ENCODE assay signal across 10 mouse cellular contexts in genomic region chr2:95674347-95674746, GRCm38 (mm10).
A peak's percentile ranks its signal among the peaks of the same experiment; 100 is the strongest.
DNase-seq lines count a peak whose midpoint lies in the region; ATAC-seq and TF ChIP-seq lines count a peak whose summit lies in the region.
"Had no signal": no experiment of that assay in that cellular context is flagged by ENCODE, and none has a peak within 500 bp of the region (broad histone marks: within the 10 kb centered on the region; RNA-seq: fewer than 3 reads in every experiment).

No protein-coding gene starts in this region.

- H3K79me2 ChIP-seq in MEL (ENCODE audit: control insufficient read depth, insufficient read depth, low read length, poor library complexity), result no peaks in the 10 kb centered on the region

- TF ChIP-seq POLR2A in MEL (IDR thresholded peaks at IDR 0.05; ENCODE audit: control insufficient read depth in 1 of 2, insufficient read depth in 1 of 2, low read depth in 1 of 2, low read length in 2 of 2, poor library complexity in 1 of 2), result no peak

- peak; percentile 23; the same call in 1 of the 2 replicates for TF ChIP-seq CTCF in heart, postnatal 0 days (IDR thresholded peaks at IDR 0.05; ENCODE audit: low read depth)
- peak; percentile 50 for TF ChIP-seq CTCF in liver, postnatal 0 days (IDR thresholded peaks at IDR 0.05; ENCODE audit: low read depth)
- peak in 2 of 3 experiments; percentile 22 to 52; a peak in 4 of 6 replicates for TF ChIP-seq CTCF in MEL (IDR thresholded peaks at IDR 0.05 in 2 of 3, conservative IDR thresholded peaks at IDR 0.05 in 1 of 3; ENCODE audit: control insufficient read depth in 1 of 3, insufficient read depth in 1 of 3, low read depth in 2 of 3, low read length in 3 of 3, poor library complexity in 1 of 3, severe bottlenecking in 1 of 3)

- no peaks in the 10 kb centered on the region for H3K9me3 ChIP-seq in heart, postnatal 0 days (replicated peaks; ENCODE audit: control insufficient read depth, low read length)
- H3K9me3 ChIP-seq in heart, embryonic 11.5 days (replicated peaks; ENCODE audit: control insufficient read depth, low read length), result no peaks in the 10 kb centered on the region
- H3K9me3 ChIP-seq in liver, postnatal 0 days (ENCODE audit: low read length), result no peaks in the 10 kb centered on the region
- no peaks in the 10 kb centered on the region for H3K9me3 ChIP-seq in MEL (replicated peaks; ENCODE audit: insufficient read depth, low read length)
- H3K9me3 ChIP-seq in embryonic facial prominence, embryonic 10.5 days, result no peaks in the 10 kb centered on the region
- H3K9me3 ChIP-seq: heart, embryonic 13.5 days had no signal

- no peak overlapping the region for H3K27ac ChIP-seq in heart, postnatal 0 days (ENCODE audit: low read depth)
- no peak overlapping the region for H3K27ac ChIP-seq in heart, embryonic 11.5 days (ENCODE audit: low read depth, low read length)
- no peak overlapping the region for H3K27ac ChIP-seq in liver, postnatal 0 days (ENCODE audit: low read depth)
- H3K27ac ChIP-seq in MEL (ENCODE audit: control insufficient read depth, low read depth, low read length), result no peak overlapping the region
- no peak overlapping the region for H3K27ac ChIP-seq in embryonic facial prominence, embryonic 10.5 days (replicated peaks)
- H3K27ac ChIP-seq: heart, embryonic 13.5 days had no signal

- TF ChIP-seq EP300 in heart, postnatal 0 days (IDR thresholded peaks at IDR 0.05; ENCODE audit: low read depth), result no peak
- TF ChIP-seq EP300 in liver, postnatal 0 days (IDR thresholded peaks at IDR 0.05; ENCODE audit: low read depth), result no peak
- TF ChIP-seq EP300 in MEL (IDR thresholded peaks at IDR 0.05; ENCODE audit: low read depth in 1 of 2, low read length in 2 of 2), result no peak

- H3K4me2 ChIP-seq in heart, postnatal 0 days (ENCODE audit: low read depth, low read length), result no peak overlapping the region
- H3K4me2 ChIP-seq in heart, embryonic 11.5 days, result no peak overlapping the region
- no peak overlapping the region for H3K4me2 ChIP-seq in liver, postnatal 0 days (ENCODE audit: low read depth, low read length)
- H3K4me2 ChIP-seq: heart, embryonic 13.5 days had no signal

- 69% methylated on average over 6 of the region's 6 CpGs for WGBS in heart, postnatal 0 days
- WGBS in heart, embryonic 11.5 days (ENCODE audit: insufficient replicate concordance), result 81% methylated on average over 6 of the region's 6 CpGs
- 82% methylated on average over 6 of the region's 6 CpGs for WGBS in liver, postnatal 0 days (ENCODE audit: insufficient replicate concordance)
- 85% methylated on average over 6 of the region's 6 CpGs for WGBS in embryonic facial prominence, embryonic 10.5 days

- no peak for DNase-seq in heart, postnatal 0 days (ENCODE audit: low spot score)
- DNase-seq in liver, postnatal 0 days, result peak; percentile 14
- DNase-seq in liver, result no peak
- DNase-seq in MEL (ENCODE audit: low read depth, low spot score), result peak; percentile 32
- DNase-seq in embryonic facial prominence, embryonic 10.5 days (ENCODE audit: low spot score), result peak; percentile 39
- DNase-seq in heart, postnatal 4 days, result no peak
- no peak for DNase-seq in cerebellum, adult 9-10 months
- DNase-seq: cerebellum, adult 11 months had no signal

- no peaks in the 10 kb centered on the region for H3K4me1 ChIP-seq in heart, postnatal 0 days (ENCODE audit: control insufficient read depth, insufficient read depth)
- H3K4me1 ChIP-seq in heart, embryonic 11.5 days (ENCODE audit: control insufficient read depth, insufficient read depth, low read length), result no peaks in the 10 kb centered on the region
- H3K4me1 ChIP-seq in liver, postnatal 0 days (ENCODE audit: insufficient read depth), result no peaks in the 10 kb centered on the region
- H3K4me1 ChIP-seq in MEL (ENCODE audit: control insufficient read depth in 1 of 2, insufficient read depth in 2 of 2, low read length in 2 of 2), result no peaks in the 10 kb centered on the region
- H3K4me1 ChIP-seq in embryonic facial prominence, embryonic 10.5 days, result no peaks in the 10 kb centered on the region
- H3K4me1 ChIP-seq: heart, embryonic 13.5 days had no signal

- TF ChIP-seq RAD21 in MEL (IDR thresholded peaks at IDR 0.05; ENCODE audit: low read depth, low read length), result no peak

- H3K36me3 ChIP-seq in heart, postnatal 0 days (replicated peaks; ENCODE audit: control insufficient read depth, insufficient read depth, low read length), result no peaks in the 10 kb centered on the region
- no peaks in the 10 kb centered on the region for H3K36me3 ChIP-seq in heart, embryonic 11.5 days (ENCODE audit: control insufficient read depth, insufficient read depth, low read length)
- H3K36me3 ChIP-seq in liver, postnatal 0 days (replicated peaks; ENCODE audit: insufficient read depth, low read length), result no peaks in the 10 kb centered on the region
- no peaks in the 10 kb centered on the region for H3K36me3 ChIP-seq in MEL (ENCODE audit: control insufficient read depth in 1 of 2, insufficient read depth in 2 of 2, low read length in 2 of 2)
- H3K36me3 ChIP-seq in embryonic facial prominence, embryonic 10.5 days (replicated peaks), result no peaks in the 10 kb centered on the region
- H3K36me3 ChIP-seq: heart, embryonic 13.5 days had no signal

- no peaks in the 10 kb centered on the region for H3K27me3 ChIP-seq in heart, postnatal 0 days (ENCODE audit: control insufficient read depth, insufficient read depth, low read length)
- no peaks in the 10 kb centered on the region for H3K27me3 ChIP-seq in heart, embryonic 11.5 days (ENCODE audit: control insufficient read depth, insufficient read depth, low read length)
- no peaks in the 10 kb centered on the region for H3K27me3 ChIP-seq in liver, postnatal 0 days (ENCODE audit: insufficient read depth, low read length)
- H3K27me3 ChIP-seq in MEL (ENCODE audit: control insufficient read depth in 1 of 2, insufficient read depth in 2 of 2, low read length in 2 of 2), result no peaks in the 10 kb centered on the region
- H3K27me3 ChIP-seq in embryonic facial prominence, embryonic 10.5 days (replicated peaks; ENCODE audit: low read depth, poor library complexity, severe bottlenecking), result no peaks in the 10 kb centered on the region
- H3K27me3 ChIP-seq: heart, embryonic 13.5 days had no signal

- H3K4me3 ChIP-seq in heart, postnatal 0 days (ENCODE audit: low read depth, low read length), result no peak overlapping the region
- H3K4me3 ChIP-seq in heart, embryonic 11.5 days (ENCODE audit: low read depth, low read length), result no peak overlapping the region
- no peak overlapping the region for H3K4me3 ChIP-seq in liver, postnatal 0 days (ENCODE audit: low read depth, low read length)
- no peak overlapping the region for H3K4me3 ChIP-seq in MEL (ENCODE audit: control insufficient read depth in 1 of 2, insufficient read depth in 1 of 2, low read depth in 2 of 2, low read length in 2 of 2)
- no peak overlapping the region for H3K4me3 ChIP-seq in embryonic facial prominence, embryonic 10.5 days
- H3K4me3 ChIP-seq: heart, embryonic 13.5 days had no signal

- H3K9ac ChIP-seq in heart, postnatal 0 days (replicated peaks; ENCODE audit: low read depth, low read length), result no peak overlapping the region
- no peak overlapping the region for H3K9ac ChIP-seq in heart, embryonic 11.5 days (ENCODE audit: low read depth, low read length)
- no peak overlapping the region for H3K9ac ChIP-seq in liver, postnatal 0 days (replicated peaks)
- H3K9ac ChIP-seq in MEL (ENCODE audit: control insufficient read depth, low read depth, low read length, poor library complexity, severe bottlenecking), result no peak overlapping the region
- H3K9ac ChIP-seq: heart, embryonic 13.5 days had no signal

- ATAC-seq in heart, postnatal 0 days (ENCODE audit: insufficient read depth, low read depth), result no peak
- no peak for ATAC-seq in heart, embryonic 11.5 days (replicated peaks; ENCODE audit: insufficient number of reproducible peaks, low FRiP score, low TSS enrichment)
- no peak for ATAC-seq in liver, postnatal 0 days

TF ChIP-seq in MEL, 35 proteins besides CTCF, POLR2A, EP300 and RAD21:
- TF ChIP-seq NRF1 (IDR thresholded peaks at IDR 0.05; ENCODE audit: insufficient read depth, low read depth, low read length, poor library complexity, severe bottlenecking) (no peak), MAX (IDR thresholded peaks at IDR 0.05; ENCODE audit: low read length) (no peak), POLR2AphosphoS5 (IDR thresholded peaks at IDR 0.05; ENCODE audit: borderline replicate concordance, low read depth, low read length) (no peak), MEF2A (IDR thresholded peaks at IDR 0.05; ENCODE audit: extremely low read depth, insufficient replicate concordance, low read depth, low read length, poor library complexity, severe bottlenecking) (no peak), SIN3A (IDR thresholded peaks at IDR 0.05; ENCODE audit: low read length) (no peak), USF2 (IDR thresholded peaks at IDR 0.05; ENCODE audit: borderline replicate concordance in 1 of 2, insufficient read depth in 1 of 2, low read depth in 1 of 2, low read length in 2 of 2) (no peak), MXI1 (IDR thresholded peaks at IDR 0.05; ENCODE audit: low read depth, low read length) (no peak), KAT2A (conservative IDR thresholded peaks at IDR 0.05; ENCODE audit: low read depth, low read length) (no peak), SMC3 (IDR thresholded peaks at IDR 0.05; ENCODE audit: low read depth, low read length) (no peak), HCFC1 (IDR thresholded peaks at IDR 0.05; ENCODE audit: low read depth, low read length) (no peak), MYC (IDR thresholded peaks at IDR 0.05; ENCODE audit: low read depth, low read length) (no peak), POLR2AphosphoS2 (IDR thresholded peaks at IDR 0.05; ENCODE audit: low read length) (no peak), ZKSCAN1 (IDR thresholded peaks at IDR 0.05; ENCODE audit: low read depth, low read length) (no peak), MAFK (IDR thresholded peaks at IDR 0.05; ENCODE audit: borderline replicate concordance, low read depth, low read length) (no peak), ZC3H11A (IDR thresholded peaks at IDR 0.05; ENCODE audit: low read depth, low read length) (no peak), TBP (IDR thresholded peaks at IDR 0.05; ENCODE audit: low read depth, low read length) (no peak), USF1 (IDR thresholded peaks at IDR 0.05; ENCODE audit: low read depth, low read length) (no peak), ELF1 (IDR thresholded peaks at IDR 0.05; ENCODE audit: low read depth, low read length) (no peak)

Comparison
In these comparisons a context has a peak if more than half of its experiments do, and no peak if none do; other contexts are left out.
1. DNase-seq: peak in liver, postnatal 0 days (single experiment), MEL (single experiment) and embryonic facial prominence, embryonic 10.5 days (single experiment); none in heart, postnatal 0 days (single experiment), liver (single experiment), heart, postnatal 4 days (single experiment) and cerebellum, adult 9-10 months (single experiment).
2. Peak in every context shown above with its lines, with median percentiles within 50 percentile points of each other: CTCF ChIP-seq.